Mouse (Mus musculus): ENCODE data around the gene Tsks. TPM values are rescaled to one million over a fixed set of nuclear protein-coding genes. Genes with fewer than 3 reads are reported as not detected.

Tsks gene
- polyA plus RNA-seq, 1 experiment from 2014 or later = 0.14 TPM

GRCm38 (mm10) chr7:44965975-44966374 is 23.0 kb downstream of the Tsks start:
- WGBS = 79% methylated on average over 7 of the region's 7 CpGs
- Histone ChIP-seq H3K4me1 (replicated peaks) (peaks cover 4% of the 10 kb centered on the region), H3K4me3 (replicated peaks) (no peak overlapping the region), H3K36me3 (0 out of 2 replicates have a peak, but pooled peaks cover 7% of the 10 kb centered on the region), H3K9me3 (no peaks in the 10 kb centered on the region), H3K4me2 (replicated peaks) (no peak overlapping the region), H3K9ac (no peak overlapping the region), H3K27me3 (replicated peaks) (no peaks in the 10 kb centered on the region), H3K27ac (no peak overlapping the region)
- ATAC-seq = no peak

GRCm38 (mm10) chr7:44966638-44967037 is 23.6 kb downstream of the Tsks start:
- Histone ChIP-seq H3K9me3 (no peaks in the 10 kb centered on the region), H3K4me2 (replicated peaks) (0 out of 2 replicates have a peak overlapping the region, but pooled peaks have one; percentile 14), H3K27me3 (replicated peaks) (no peaks in the 10 kb centered on the region), H3K9ac (no peak overlapping the region), H3K27ac (no peak overlapping the region), H3K36me3 (0 out of 2 replicates have a peak, but pooled peaks cover 7% of the 10 kb centered on the region), H3K4me3 (replicated peaks) (no peak overlapping the region), H3K4me1 (replicated peaks) (peaks cover 10% of the 10 kb centered on the region)
- 68% methylated on average over 15 of the region's 15 CpGs for WGBS
- ATAC-seq = no peak

DNA sequence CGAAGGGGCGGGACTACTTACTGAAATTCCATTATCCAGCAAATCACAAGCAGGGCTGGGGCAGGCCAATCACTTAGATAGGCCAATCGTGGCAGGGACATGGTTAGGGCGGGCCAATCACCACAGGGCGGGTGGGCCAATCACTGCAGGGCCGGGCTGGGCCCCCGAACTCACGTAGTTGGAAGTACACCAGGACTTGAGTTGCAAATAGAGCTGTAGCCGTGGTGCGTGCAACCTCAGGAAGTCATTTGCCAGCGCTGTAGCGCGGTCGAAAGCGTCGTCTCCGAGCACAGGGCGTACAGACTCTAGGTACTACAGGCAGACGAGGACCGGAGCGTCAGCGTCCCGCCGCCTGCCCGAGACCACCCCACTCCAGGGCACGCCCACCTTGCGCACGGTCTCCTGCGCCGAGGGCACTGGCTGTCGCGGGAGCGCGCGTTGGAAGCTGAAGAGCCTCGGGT is 27.3 kb downstream of the Tsks start:
- Histone ChIP-seq H3K4me1 (replicated peaks) (peaks cover 24% of the 10 kb centered on the region), H3K4me2 (replicated peaks) (peak overlapping the region; percentile 92), H3K9ac (peak overlapping the region; percentile 62), H3K36me3 (0 out of 2 replicates have a peak, but pooled peaks cover 7% of the 10 kb centered on the region), H3K27ac (peak overlapping the region; percentile 92), H3K27me3 (replicated peaks) (no peaks in the 10 kb centered on the region), H3K4me3 (replicated peaks) (peak overlapping the region; percentile 59), H3K9me3 (no peaks in the 10 kb centered on the region)
- WGBS = under 1% methylated on average over 36 of the region's 36 CpGs
- ATAC-seq = peak; percentile 96

GRCm38 (mm10) chr7:44971142-44971541 is 28.1 kb downstream of the Tsks start:
- no peak for ATAC-seq
- Histone ChIP-seq H3K4me3 (replicated peaks) (peak overlapping the region; percentile 59), H3K9me3 (no peaks in the 10 kb centered on the region), H3K36me3 (0 out of 2 replicates have a peak, but pooled peaks cover 7% of the 10 kb centered on the region), H3K27me3 (replicated peaks) (no peaks in the 10 kb centered on the region), H3K27ac (peak overlapping the region; percentile 92; the same call in 1 of the 2 replicates), H3K4me1 (replicated peaks) (peaks cover 28% of the 10 kb centered on the region), H3K9ac (peak overlapping the region; percentile 62; the same call in 1 of the 2 replicates), H3K4me2 (replicated peaks) (peak overlapping the region; percentile 92)
- WGBS = 55% methylated on average over 7 of the region's 7 CpGs

DNA sequence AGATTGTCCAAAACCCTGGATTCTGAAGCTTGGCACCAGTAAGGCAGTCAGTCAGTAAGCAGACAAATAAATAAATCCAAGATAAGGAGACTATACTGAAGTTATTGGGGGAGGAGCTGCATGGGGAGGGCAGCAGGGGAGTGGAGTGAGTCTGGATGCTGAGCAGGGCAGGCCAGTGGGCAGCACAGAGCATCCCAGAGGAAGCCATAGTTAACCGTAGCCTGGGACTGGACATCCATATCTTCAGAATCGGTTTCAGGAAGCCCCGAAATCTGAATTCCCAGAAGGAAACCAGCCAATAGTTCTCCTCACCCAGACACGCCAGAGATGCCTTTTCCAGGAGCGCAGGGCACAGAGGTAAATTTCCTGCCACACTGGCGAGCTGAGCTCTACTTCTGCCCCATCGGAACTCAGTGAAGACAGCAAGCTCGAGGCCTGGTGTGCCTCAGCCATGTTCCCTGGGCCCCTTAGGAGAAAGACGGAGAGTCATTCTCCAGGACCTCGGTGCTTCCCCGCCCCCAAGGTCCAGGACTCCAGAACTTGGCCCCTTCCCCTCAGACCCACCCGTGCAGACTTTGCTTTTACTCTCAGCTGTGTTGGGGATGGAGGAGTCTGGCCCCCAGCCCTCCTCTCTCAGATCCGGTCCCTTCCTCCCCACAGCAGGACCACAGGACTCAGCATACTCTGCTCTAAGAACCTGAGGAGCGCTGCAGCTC is 30.6 kb downstream of the Tsks start:
- peak overlapping the region; percentile 47 for H3K4me3 ChIP-seq (replicated peaks)
- peaks cover 23% of the 10 kb centered on the region for H3K36me3 ChIP-seq
- peak overlapping the region; percentile 76 for H3K4me2 ChIP-seq (replicated peaks)
- no peak for ATAC-seq
- H3K9ac ChIP-seq = peak overlapping the region; percentile 43
- 37% methylated on average over 14 of the region's 14 CpGs for WGBS
- H3K27me3 ChIP-seq (replicated peaks) = no peaks in the 10 kb centered on the region
- H3K27ac ChIP-seq = peak overlapping the region; percentile 84; the same call in 1 of the 2 replicates
- H3K9me3 ChIP-seq = no peaks in the 10 kb centered on the region
- peaks cover 25% of the 10 kb centered on the region for H3K4me1 ChIP-seq (replicated peaks)

DNA sequence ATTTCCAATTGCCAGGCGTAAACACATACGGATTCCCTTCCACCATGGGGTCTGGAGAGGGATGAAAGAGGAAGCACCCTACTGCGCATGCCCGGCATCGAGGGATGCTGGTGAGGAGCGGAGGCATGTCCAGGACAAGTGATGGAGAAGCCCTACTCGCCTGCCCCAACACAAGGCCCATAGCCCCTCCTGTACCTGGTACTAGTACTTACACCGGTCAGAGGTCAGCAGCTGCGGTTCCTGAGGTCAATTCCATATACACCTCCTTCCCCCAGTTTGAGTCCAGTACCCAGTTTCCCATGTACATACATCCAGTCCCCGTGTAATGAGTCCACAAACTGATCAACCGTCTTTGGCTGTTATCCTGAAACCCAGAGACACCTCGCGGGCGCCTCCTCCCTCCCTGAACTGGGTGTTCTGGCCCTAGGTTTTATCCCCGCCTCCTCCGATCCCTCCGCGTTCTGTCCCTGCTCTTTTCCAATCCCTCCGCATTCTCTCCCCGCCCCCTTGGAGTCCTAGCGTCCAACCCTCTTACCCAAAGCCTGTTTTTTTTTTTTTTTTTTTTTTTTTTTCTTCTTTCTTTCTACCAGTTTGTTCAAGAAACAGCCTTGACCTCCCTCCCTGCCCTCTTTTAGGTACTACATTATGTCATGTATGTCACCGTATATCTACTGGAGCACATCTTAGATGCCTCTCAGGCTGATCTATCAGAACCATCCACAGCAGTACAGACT is 31.5 kb downstream of the Tsks start, which contains the start of gene Cpt1c:
Gene Cpt1c (minus strand): TSS at position 469 of the 734 bp plus-strand sequence.
- peaks cover 32% of the 10 kb centered on the region for H3K36me3 ChIP-seq
- WGBS = 4% methylated on average over 22 of the region's 22 CpGs
- peak within 1 kb of the TSS; percentile 76 for H3K4me2 ChIP-seq (replicated peaks)
- H3K27me3 ChIP-seq (replicated peaks) = no peaks in the 10 kb centered on the region
- H3K27ac ChIP-seq = peak within 1 kb of the TSS; percentile 84
- H3K4me3 ChIP-seq (replicated peaks) = peak within 1 kb of the TSS; percentile 47
- H3K9me3 ChIP-seq = no peaks in the 10 kb centered on the region
- peak; percentile 54 for ATAC-seq
- peaks cover 25% of the 10 kb centered on the region for H3K4me1 ChIP-seq (replicated peaks)
- H3K9ac ChIP-seq = peak within 1 kb of the TSS; percentile 43

GRCm38 (mm10) chr7:44975117-44975419 is 32.1 kb downstream of the Tsks start:
- ATAC-seq = no peak

DNA sequence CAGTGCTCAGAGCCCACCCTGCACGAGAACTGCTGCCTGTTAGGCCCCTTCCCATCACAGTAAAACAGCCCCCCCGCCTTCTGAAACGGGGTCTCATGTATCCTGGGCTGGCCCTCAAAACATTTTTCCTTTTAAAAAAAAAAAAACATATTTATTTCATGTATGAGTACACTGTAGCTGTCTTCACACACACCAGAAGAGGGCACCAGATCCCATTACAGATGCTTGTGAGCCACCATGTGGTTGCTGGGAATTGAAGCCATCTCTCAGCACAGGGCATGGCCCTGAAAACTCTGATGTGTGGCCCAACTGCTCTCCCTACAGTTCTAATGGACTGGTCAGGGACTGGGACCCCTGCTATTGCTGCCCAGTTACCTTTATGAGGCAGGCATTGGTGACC is 35.3 kb downstream of the Tsks start:
- no peak overlapping the region for H3K4me2 ChIP-seq (replicated peaks)
- no peak overlapping the region for H3K4me3 ChIP-seq (replicated peaks)
- peaks cover 57% of the 10 kb centered on the region for H3K36me3 ChIP-seq
- peaks cover 16% of the 10 kb centered on the region for H3K4me1 ChIP-seq (replicated peaks)
- H3K27me3 ChIP-seq (replicated peaks) = no peaks in the 10 kb centered on the region
- ATAC-seq = no peak
- 91% methylated on average over 3 of the region's 3 CpGs for WGBS
- no peak overlapping the region for H3K27ac ChIP-seq
- no peaks in the 10 kb centered on the region for H3K9me3 ChIP-seq
- H3K9ac ChIP-seq = no peak overlapping the region

More at GRCm38 (mm10) chr7:44975117-44975419, 32.1 kb downstream of the Tsks start:
- H3K27me3 ChIP-seq (replicated peaks) = no peaks in the 10 kb centered on the region
- peak overlapping the region; percentile 62 for H3K27ac ChIP-seq
- H3K4me1 ChIP-seq (replicated peaks) = peaks cover 25% of the 10 kb centered on the region
- peak overlapping the region; percentile 18; the same call in 1 of the 2 replicates for H3K9ac ChIP-seq
- H3K4me2 ChIP-seq (replicated peaks) = peak overlapping the region; percentile 76
- H3K4me3 ChIP-seq (replicated peaks) = peak overlapping the region; percentile 47; the same call in 1 of the 2 replicates
- no peaks in the 10 kb centered on the region for H3K9me3 ChIP-seq
- peaks cover 38% of the 10 kb centered on the region for H3K36me3 ChIP-seq
- 18% methylated on average over 6 of the region's 6 CpGs for WGBS

DNA sequence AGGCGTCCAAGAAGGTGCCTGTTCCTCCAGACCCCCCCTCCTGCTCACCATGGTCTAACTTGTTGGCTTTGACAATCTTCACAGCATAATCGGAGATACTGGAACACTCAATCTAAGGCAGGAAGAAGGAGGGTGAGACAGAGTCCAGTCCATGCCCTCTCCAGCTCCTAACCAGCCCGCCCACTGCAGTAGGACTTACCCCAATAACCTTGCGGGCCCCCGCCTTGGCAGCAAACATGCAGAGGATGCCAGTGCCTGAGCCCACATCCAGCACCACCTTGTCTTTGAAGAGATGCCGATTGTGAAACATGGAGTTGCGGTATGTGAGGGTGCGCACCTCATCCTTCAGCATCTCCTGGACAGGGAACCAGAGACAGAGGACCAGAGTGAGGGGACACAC is 38.5 kb downstream of the Tsks start:
- H3K27ac ChIP-seq = no peak overlapping the region
- ATAC-seq = no peak
- no peak overlapping the region for H3K4me3 ChIP-seq (replicated peaks)
- no peaks in the 10 kb centered on the region for H3K9me3 ChIP-seq
- 92% methylated on average over 8 of the region's 8 CpGs for WGBS
- H3K4me1 ChIP-seq (replicated peaks) = peaks cover 19% of the 10 kb centered on the region
- H3K4me2 ChIP-seq (replicated peaks) = no peak overlapping the region
- no peaks in the 10 kb centered on the region for H3K27me3 ChIP-seq (replicated peaks)
- peaks cover 52% of the 10 kb centered on the region for H3K36me3 ChIP-seq
- H3K9ac ChIP-seq = no peak overlapping the region

- WGBS = 30% methylated on average over 6 of the region's 6 CpGs
- no peaks in the 10 kb centered on the region for H3K27me3 ChIP-seq (replicated peaks)
- H3K9ac ChIP-seq = no peak overlapping the region
- ATAC-seq = no peak
- no peak overlapping the region for H3K4me3 ChIP-seq (replicated peaks)
- H3K4me2 ChIP-seq (replicated peaks) = no peak overlapping the region
- no peaks in the 10 kb centered on the region for H3K9me3 ChIP-seq
- no peak overlapping the region for H3K27ac ChIP-seq
- peaks cover 23% of the 10 kb centered on the region for H3K4me1 ChIP-seq (replicated peaks)
- H3K36me3 ChIP-seq = peaks cover 38% of the 10 kb centered on the region
Observed at GRCm38 (mm10) chr7:44983085-44983484, 40.1 kb downstream of the Tsks start.

DNA sequence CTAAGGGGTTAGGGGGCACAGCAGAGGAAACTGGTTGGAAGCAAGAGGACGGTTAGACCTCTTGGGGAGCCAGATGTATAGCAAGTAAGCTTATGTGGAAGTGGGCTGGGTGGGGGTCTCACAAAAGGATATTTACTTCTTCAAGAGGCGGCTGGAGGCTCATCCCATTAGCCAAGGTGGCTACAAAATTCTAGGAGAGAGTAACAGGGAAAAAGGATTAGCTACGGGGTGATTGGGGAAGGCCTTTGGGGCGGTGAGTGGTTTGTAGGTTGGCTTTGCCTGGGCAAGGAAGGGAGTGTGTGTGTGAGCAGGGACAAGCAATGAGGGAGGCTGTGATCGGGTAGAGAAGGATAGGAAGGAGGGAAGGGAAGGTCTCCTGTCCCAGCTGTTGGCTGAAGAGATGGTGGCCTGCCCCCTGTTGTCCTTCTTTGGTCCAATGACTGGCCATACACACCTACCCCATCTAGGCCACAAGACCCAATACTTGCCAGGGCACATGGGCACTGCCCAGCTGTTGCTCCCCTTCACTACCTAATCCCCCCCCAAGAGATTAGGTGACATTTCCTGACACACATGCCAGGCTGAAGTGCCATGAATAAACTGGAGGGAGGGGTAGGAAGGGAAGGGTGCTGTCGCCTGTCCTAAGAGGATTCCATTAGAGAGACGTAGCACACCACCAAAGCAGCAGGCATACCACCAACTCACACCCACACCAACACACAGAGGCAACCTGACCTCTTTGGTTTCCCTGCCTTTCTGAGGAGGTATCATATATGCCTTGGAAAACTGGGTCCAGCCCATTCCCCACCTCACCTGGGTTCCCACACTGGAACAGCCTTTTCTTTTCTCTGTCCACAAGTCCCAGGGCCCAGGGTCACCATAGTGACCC is 41.2 kb downstream of the Tsks start:
- Histone ChIP-seq H3K27ac (peak overlapping the region; percentile 96; the same call in 1 of the 2 replicates), H3K36me3 (peaks cover 28% of the 10 kb centered on the region), H3K9me3 (no peaks in the 10 kb centered on the region), H3K27me3 (replicated peaks) (no peaks in the 10 kb centered on the region), H3K9ac (0 out of 2 replicates have a peak overlapping the region, but pooled peaks have one; percentile 17), H3K4me1 (replicated peaks) (peaks cover 27% of the 10 kb centered on the region), H3K4me3 (replicated peaks) (0 out of 2 replicates have a peak overlapping the region, but pooled peaks have one; percentile 97), H3K4me2 (replicated peaks) (peak overlapping the region; percentile 70)
- WGBS = 66% methylated on average over 7 of the region's 7 CpGs
- no peak for ATAC-seq
